Mouse (Mus musculus) heart, adult 2 months (tissue): ENCODE measurements at regions not wholly inside any gene's neighbourhood (a gene's known extent, or its start where the extent isn't known, plus 50 kb on each side); places are given as distances from the start of the nearest gene placed in this dataset.

Experiments
- DNase-seq, 2 experiments: peaks; one replicate each; pipeline ENCODE4 v3.0.0; 2021
- H3K27ac ChIP-seq: fragments of 200-600 bp; 2 replicates; pipeline ENCODE4 v1.8.1; 2022
- H3K27me3 ChIP-seq: fragments of 200-500 bp; 2 replicates; pipeline ENCODE4 v1.6.1; 2012; ENCODE audit warnings: mild to moderate bottlenecking, low read length, inconsistent platforms, mixed read lengths; ENCODE audit not compliant: control insufficient read depth, insufficient read depth
- H3K36me3 ChIP-seq: fragments of 200-500 bp; 2 replicates; pipeline ENCODE4 v1.6.1; 2012; ENCODE audit warnings: low read length, inconsistent platforms; ENCODE audit not compliant: control insufficient read depth, insufficient read depth
- H3K4me1 ChIP-seq: fragments of 200-500 bp; 2 replicates; pipeline ENCODE4 v1.6.1; 2011; ENCODE audit warnings: low read length; ENCODE audit not compliant: control insufficient read depth, insufficient read depth
- H3K4me3 ChIP-seq: fragments of 200-600 bp; 2 replicates; pipeline ENCODE4 v1.8.1; 2022
- H3K79me2 ChIP-seq: fragments of 200-500 bp; replicated peaks from 2 replicates; pipeline ENCODE4 v1.6.1; 2012; ENCODE audit warnings: mild to moderate bottlenecking, inconsistent platforms, low read length, moderate library complexity, mixed read lengths; ENCODE audit not compliant: control insufficient read depth, insufficient read depth
- H3K9ac ChIP-seq: fragments of 200-500 bp; 2 replicates; pipeline ENCODE4 v1.6.1; 2012; ENCODE audit warnings: low read depth, mild to moderate bottlenecking, control low read depth, inconsistent platforms, low read length, mixed read lengths
- CTCF ChIP-seq: fragments of 200-600 bp; IDR thresholded peaks from 2 replicates; pipeline ENCODE4 v1.8.1; 2022; ENCODE audit warnings: antibody characterized with exemption, mild to moderate bottlenecking, moderate library complexity
- EP300 ChIP-seq: fragments of 200-500 bp; IDR thresholded peaks from 2 replicates; pipeline ENCODE4 v1.6.1; 2011; ENCODE audit warnings: low read depth, low read length, control low read depth; ENCODE audit not compliant: insufficient read depth
- POLR2A ChIP-seq: fragments of 200-500 bp; IDR thresholded peaks from 2 replicates; pipeline ENCODE4 v1.6.1; 2011; ENCODE audit warnings: mild to moderate bottlenecking, low read depth, low read length, control low read depth; ENCODE audit not compliant: insufficient read depth
- WGBS: fragments of 180-500 bp; shearing (Covaris S2); methylation state at CpG from one replicate; pipeline ENCODE4 v1.1.7; 2018; 5-methylcytosine and 5-hydroxymethylcytosine counted together
- intact Hi-C: fragments of 180-260 bp; cut with DNase I; formaldehyde crosslinking; loops from one replicate; pipeline ENCODE4 v1.15.1; 2025

GRCm38 (mm10) chr3:40438251-40438650 is 92.8 kb upstream of the Intu start:
- no peaks in the 10 kb centered on the region for H3K36me3 ChIP-seq
- H3K27ac ChIP-seq: no peak overlapping the region
- no peaks in the 10 kb centered on the region for H3K4me1 ChIP-seq
- H3K4me3 ChIP-seq: no peak overlapping the region
- DNase-seq: no peak
- TF ChIP-seq CTCF: no peak
- no peak for TF ChIP-seq POLR2A
- no peak for TF ChIP-seq EP300
- no peaks in the 10 kb centered on the region for H3K27me3 ChIP-seq
- H3K9ac ChIP-seq: no peak overlapping the region
- WGBS: 81% methylated on average over 4 of the region's 4 CpGs
- intact Hi-C loops: no loop called here
- no peaks in the 10 kb centered on the region for H3K79me2 ChIP-seq

GRCm38 (mm10) chr3:40441092-40442036 is 89.7 kb upstream of the Intu start:
- Histone ChIP-seq H3K9ac (no peak overlapping the region), H3K4me1 (no peaks in the 10 kb centered on the region), H3K4me3 (no peak overlapping the region), H3K79me2 (no peaks in the 10 kb centered on the region), H3K27ac (no peak overlapping the region), H3K27me3 (no peaks in the 10 kb centered on the region), H3K36me3 (no peaks in the 10 kb centered on the region)
- 60% methylated on average over 14 of the region's 14 CpGs for WGBS
- intact Hi-C loops: no loop called here
- TF ChIP-seq POLR2A (no peak), EP300 (no peak), CTCF (no peak)
- no peak for DNase-seq

GRCm38 (mm10) chr3:40443788-40444595 is 87.1 kb upstream of the Intu start:
- Histone ChIP-seq H3K4me1 (no peaks in the 10 kb centered on the region; the same call in 1 of the 2 replicates), H3K27me3 (no peaks in the 10 kb centered on the region), H3K36me3 (no peaks in the 10 kb centered on the region), H3K27ac (no peak overlapping the region), H3K79me2 (no peaks in the 10 kb centered on the region), H3K4me3 (no peak overlapping the region), H3K9ac (no peak overlapping the region)
- whole genome bisulfite sequencing: 30% methylated on average over 20 of the region's 20 CpGs
- intact Hi-C loops: loop anchor here (2.0 kb wide), 2 partner anchors 51 to 1557 kb away; partner anchors contain the start of gene Fat4
- TF ChIP-seq POLR2A (no peak), CTCF (peak; percentile 94)
- peak; percentile 10 to 63 for DNase-seq

- no peak for DNase-seq
- intact Hi-C loops: no loop called here
- no peaks in the 10 kb centered on the region for H3K27me3 ChIP-seq
- peaks cover 5% of the 10 kb centered on the region; the same call in 1 of the 2 replicates for H3K4me1 ChIP-seq
- TF ChIP-seq EP300 (no peak), CTCF (no peak)
- peak overlapping the region; percentile 56 for H3K27ac ChIP-seq
- H3K79me2 ChIP-seq: no peaks in the 10 kb centered on the region
- no peak overlapping the region; the same call in 1 of the 2 replicates for H3K4me3 ChIP-seq
- WGBS: 68% methylated on average over 5 of the region's 5 CpGs
- H3K36me3 ChIP-seq: no peaks in the 10 kb centered on the region
- no peak overlapping the region for H3K9ac ChIP-seq
Measured at GRCm38 (mm10) chr3:40452958-40453357, 78.1 kb upstream of the Intu start.

- 22% methylated on average over 4 of the region's 4 CpGs for WGBS
- peak; percentile 40 to 61 for DNase-seq
- Histone ChIP-seq H3K27ac (peak overlapping the region; percentile 56), H3K36me3 (no peaks in the 10 kb centered on the region), H3K9ac (no peak overlapping the region), H3K79me2 (no peaks in the 10 kb centered on the region), H3K4me3 (no peak overlapping the region; the same call in 1 of the 2 replicates), H3K4me1 (peaks cover 5% of the 10 kb centered on the region; the same call in 1 of the 2 replicates), H3K27me3 (no peaks in the 10 kb centered on the region)
- TF ChIP-seq POLR2A (no peak), CTCF (no peak), EP300 (no peak)
- intact Hi-C loops: no loop called here
Measured at GRCm38 (mm10) chr3:40453552-40453951, 77.5 kb upstream of the Intu start.

- H3K4me3 ChIP-seq: no peak overlapping the region
- intact Hi-C loops: no loop called here
- no peak for TF ChIP-seq POLR2A
- TF ChIP-seq CTCF: no peak
- no peak for TF ChIP-seq EP300
- no peak overlapping the region for H3K9ac ChIP-seq
- H3K4me1 ChIP-seq: peaks cover 3% of the 10 kb centered on the region; the same call in 1 of the 2 replicates
- 82% methylated on average over 2 of the region's 2 CpGs for WGBS
- H3K27me3 ChIP-seq: no peaks in the 10 kb centered on the region
- no peak overlapping the region for H3K27ac ChIP-seq
- no peak for DNase-seq
- no peaks in the 10 kb centered on the region for H3K79me2 ChIP-seq
- H3K36me3 ChIP-seq: no peaks in the 10 kb centered on the region
Measured at GRCm38 (mm10) chr3:40456070-40456469, 75.0 kb upstream of the Intu start.
